Mouse (Mus musculus): ENCODE measurements at regions not wholly inside any gene's neighbourhood (a gene's known extent, or its start where the extent isn't known, plus 50 kb on each side); places are given as distances from the start of the nearest gene placed in this dataset.

- Histone ChIP-seq H3K4me3 (ENCODE audit: low read depth, low read length) (peak overlapping the region; percentile 56), H3K9ac (ENCODE audit: low read depth, low read length) (peak overlapping the region; percentile 63), H3K36me3 (ENCODE audit: control insufficient read depth, insufficient read depth, low read length) (no peaks in the 10 kb centered on the region), H3K4me1 (ENCODE audit: control insufficient read depth, insufficient read depth, low read length) (no peaks in the 10 kb centered on the region), H3K4me2 (ENCODE audit: low read depth, low read length) (peak overlapping the region; percentile 57), H3K27ac (replicated peaks; ENCODE audit: low read depth, low read length) (peak overlapping the region; percentile 81), H3K9me3 (ENCODE audit: control insufficient read depth, low read length) (no peaks in the 10 kb centered on the region), H3K27me3 (replicated peaks; ENCODE audit: control insufficient read depth, insufficient read depth, low read length) (no peaks in the 10 kb centered on the region)
- 32% methylated on average over 5 of the region's 5 CpGs for WGBS
- DNase-seq (ENCODE audit: low spot score), result peak; percentile 39
- ATAC-seq (ENCODE audit: low read depth), result no peak; the same call in 1 of the 2 replicates
Measured at GRCm38 (mm10) chr7:58399651-58400050, 256.3 kb upstream of the Atp10a start.

- Histone ChIP-seq H3K27me3 (replicated peaks; ENCODE audit: control insufficient read depth, insufficient read depth, low read length) (no peaks in the 10 kb centered on the region), H3K36me3 (ENCODE audit: control insufficient read depth, insufficient read depth, low read length) (no peaks in the 10 kb centered on the region), H3K4me3 (ENCODE audit: low read depth, low read length) (no peak overlapping the region), H3K9me3 (ENCODE audit: control insufficient read depth, low read length) (no peaks in the 10 kb centered on the region), H3K27ac (replicated peaks; ENCODE audit: low read depth, low read length) (no peak overlapping the region), H3K9ac (ENCODE audit: low read depth, low read length) (no peak overlapping the region), H3K4me1 (ENCODE audit: control insufficient read depth, insufficient read depth, low read length) (no peaks in the 10 kb centered on the region), H3K4me2 (ENCODE audit: low read depth, low read length) (no peak overlapping the region)
- DNase-seq (ENCODE audit: low spot score), result no peak
- WGBS, result 74% methylated on average over 1 of the region's 1 CpGs
- ATAC-seq (ENCODE audit: low read depth), result no peak
Measured at GRCm38 (mm10) chr7:58400594-58400993, 255.4 kb upstream of the Atp10a start.

- no peak for ATAC-seq (ENCODE audit: low read depth)
- Histone ChIP-seq H3K4me3 (ENCODE audit: low read depth, low read length) (no peak overlapping the region), H3K4me2 (ENCODE audit: low read depth, low read length) (no peak overlapping the region), H3K9ac (ENCODE audit: low read depth, low read length) (no peak overlapping the region), H3K4me1 (ENCODE audit: control insufficient read depth, insufficient read depth, low read length) (no peaks in the 10 kb centered on the region), H3K9me3 (ENCODE audit: control insufficient read depth, low read length) (no peaks in the 10 kb centered on the region), H3K27me3 (replicated peaks; ENCODE audit: control insufficient read depth, insufficient read depth, low read length) (no peaks in the 10 kb centered on the region), H3K36me3 (ENCODE audit: control insufficient read depth, insufficient read depth, low read length) (no peaks in the 10 kb centered on the region), H3K27ac (replicated peaks; ENCODE audit: low read depth, low read length) (no peak overlapping the region)
- 45% methylated on average over 2 of the region's 2 CpGs for WGBS
- no peak for DNase-seq (ENCODE audit: low spot score)
Measured at GRCm38 (mm10) chr7:58436888-58437625, 218.9 kb upstream of the Atp10a start.

- Histone ChIP-seq H3K4me3 (ENCODE audit: low read depth, low read length) (no peak overlapping the region), H3K4me2 (ENCODE audit: low read depth, low read length) (no peak overlapping the region), H3K9me3 (ENCODE audit: control insufficient read depth, low read length) (no peaks in the 10 kb centered on the region), H3K27ac (replicated peaks; ENCODE audit: low read depth, low read length) (no peak overlapping the region), H3K27me3 (replicated peaks; ENCODE audit: control insufficient read depth, insufficient read depth, low read length) (no peaks in the 10 kb centered on the region), H3K4me1 (ENCODE audit: control insufficient read depth, insufficient read depth, low read length) (no peaks in the 10 kb centered on the region), H3K36me3 (ENCODE audit: control insufficient read depth, insufficient read depth, low read length) (no peaks in the 10 kb centered on the region), H3K9ac (ENCODE audit: low read depth, low read length) (no peak overlapping the region)
- ATAC-seq (ENCODE audit: low read depth) (no peak), DNase-seq (ENCODE audit: low spot score) (no peak)
- 91% methylated on average over 1 of the region's 1 CpGs for WGBS
Measured at GRCm38 (mm10) chr7:58442535-58443184, 213.3 kb upstream of the Atp10a start.

GRCm38 (mm10) chr7:58443297-58443696 lies 212.7 kb upstream of the Atp10a start:
- Histone ChIP-seq H3K4me3 (ENCODE audit: low read depth, low read length) (no peak overlapping the region), H3K9ac (ENCODE audit: low read depth, low read length) (no peak overlapping the region), H3K4me2 (ENCODE audit: low read depth, low read length) (no peak overlapping the region), H3K4me1 (ENCODE audit: control insufficient read depth, insufficient read depth, low read length) (no peaks in the 10 kb centered on the region), H3K9me3 (ENCODE audit: control insufficient read depth, low read length) (no peaks in the 10 kb centered on the region), H3K36me3 (ENCODE audit: control insufficient read depth, insufficient read depth, low read length) (no peaks in the 10 kb centered on the region), H3K27me3 (replicated peaks; ENCODE audit: control insufficient read depth, insufficient read depth, low read length) (no peaks in the 10 kb centered on the region), H3K27ac (replicated peaks; ENCODE audit: low read depth, low read length) (no peak overlapping the region)
- 80% methylated on average over 3 of the region's 3 CpGs for WGBS
- DNase-seq (ENCODE audit: low spot score), result no peak
- no peak for ATAC-seq (ENCODE audit: low read depth)

- no peaks in the 10 kb centered on the region for H3K9me3 ChIP-seq (ENCODE audit: control insufficient read depth, low read length)
- no peak overlapping the region for H3K4me2 ChIP-seq (ENCODE audit: low read depth, low read length)
- no peak for ATAC-seq (ENCODE audit: low read depth)
- DNase-seq (ENCODE audit: low spot score), result no peak
- WGBS, result 95% methylated on average over 1 of the region's 1 CpGs
- no peak overlapping the region for H3K27ac ChIP-seq (replicated peaks; ENCODE audit: low read depth, low read length)
- no peaks in the 10 kb centered on the region for H3K36me3 ChIP-seq (ENCODE audit: control insufficient read depth, insufficient read depth, low read length)
- H3K27me3 ChIP-seq (replicated peaks; ENCODE audit: control insufficient read depth, insufficient read depth, low read length), result no peaks in the 10 kb centered on the region
- H3K9ac ChIP-seq (ENCODE audit: low read depth, low read length), result no peak overlapping the region
- no peak overlapping the region for H3K4me3 ChIP-seq (ENCODE audit: low read depth, low read length)
- no peaks in the 10 kb centered on the region for H3K4me1 ChIP-seq (ENCODE audit: control insufficient read depth, insufficient read depth, low read length)
Measured at GRCm38 (mm10) chr7:58445781-58446180, 210.2 kb upstream of the Atp10a start.

GRCm38 (mm10) chr7:58446261-58446660 lies 209.7 kb upstream of the Atp10a start:
- Histone ChIP-seq H3K4me1 (ENCODE audit: control insufficient read depth, insufficient read depth, low read length) (no peaks in the 10 kb centered on the region), H3K27ac (replicated peaks; ENCODE audit: low read depth, low read length) (no peak overlapping the region), H3K4me3 (ENCODE audit: low read depth, low read length) (no peak overlapping the region), H3K36me3 (ENCODE audit: control insufficient read depth, insufficient read depth, low read length) (no peaks in the 10 kb centered on the region), H3K4me2 (ENCODE audit: low read depth, low read length) (no peak overlapping the region), H3K9ac (ENCODE audit: low read depth, low read length) (no peak overlapping the region), H3K27me3 (replicated peaks; ENCODE audit: control insufficient read depth, insufficient read depth, low read length) (no peaks in the 10 kb centered on the region), H3K9me3 (ENCODE audit: control insufficient read depth, low read length) (no peaks in the 10 kb centered on the region)
- no peak for ATAC-seq (ENCODE audit: low read depth)
- no peak for DNase-seq (ENCODE audit: low spot score)

GRCm38 (mm10) chr7:58448727-58449126 lies 207.2 kb upstream of the Atp10a start:
- 45% methylated on average over 3 of the region's 3 CpGs for WGBS
- Histone ChIP-seq H3K4me1 (ENCODE audit: control insufficient read depth, insufficient read depth, low read length) (no peaks in the 10 kb centered on the region), H3K27ac (replicated peaks; ENCODE audit: low read depth, low read length) (no peak overlapping the region), H3K9me3 (ENCODE audit: control insufficient read depth, low read length) (0 out of 2 replicates have a peak, but pooled peaks cover 3% of the 10 kb centered on the region), H3K9ac (ENCODE audit: low read depth, low read length) (no peak overlapping the region), H3K4me3 (ENCODE audit: low read depth, low read length) (no peak overlapping the region), H3K27me3 (replicated peaks; ENCODE audit: control insufficient read depth, insufficient read depth, low read length) (no peaks in the 10 kb centered on the region), H3K4me2 (ENCODE audit: low read depth, low read length) (no peak overlapping the region), H3K36me3 (ENCODE audit: control insufficient read depth, insufficient read depth, low read length) (no peaks in the 10 kb centered on the region)
- no peak for DNase-seq (ENCODE audit: low spot score)
- no peak for ATAC-seq (ENCODE audit: low read depth)

GRCm38 (mm10) chr7:58451981-58452380 lies 204.0 kb upstream of the Atp10a start:
- 59% methylated on average over 1 of the region's 1 CpGs for WGBS
- ATAC-seq (ENCODE audit: low read depth), result no peak

More at GRCm38 (mm10) chr7:58451981-58452380, 204.0 kb upstream of the Atp10a start:
- Histone ChIP-seq H3K9me3 (ENCODE audit: control insufficient read depth, low read length) (0 out of 2 replicates have a peak, but pooled peaks cover 3% of the 10 kb centered on the region), H3K4me1 (ENCODE audit: control insufficient read depth, insufficient read depth, low read length) (no peaks in the 10 kb centered on the region), H3K9ac (ENCODE audit: low read depth, low read length) (no peak overlapping the region), H3K27ac (replicated peaks; ENCODE audit: low read depth, low read length) (no peak overlapping the region), H3K4me2 (ENCODE audit: low read depth, low read length) (no peak overlapping the region), H3K4me3 (ENCODE audit: low read depth, low read length) (no peak overlapping the region), H3K27me3 (replicated peaks; ENCODE audit: control insufficient read depth, insufficient read depth, low read length) (no peaks in the 10 kb centered on the region), H3K36me3 (ENCODE audit: control insufficient read depth, insufficient read depth, low read length) (no peaks in the 10 kb centered on the region)
- no peak for DNase-seq (ENCODE audit: low spot score)
